Mouse (Mus musculus): ENCODE results near the gene D7Ertd443e.

Gene D7Ertd443e

DNA sequence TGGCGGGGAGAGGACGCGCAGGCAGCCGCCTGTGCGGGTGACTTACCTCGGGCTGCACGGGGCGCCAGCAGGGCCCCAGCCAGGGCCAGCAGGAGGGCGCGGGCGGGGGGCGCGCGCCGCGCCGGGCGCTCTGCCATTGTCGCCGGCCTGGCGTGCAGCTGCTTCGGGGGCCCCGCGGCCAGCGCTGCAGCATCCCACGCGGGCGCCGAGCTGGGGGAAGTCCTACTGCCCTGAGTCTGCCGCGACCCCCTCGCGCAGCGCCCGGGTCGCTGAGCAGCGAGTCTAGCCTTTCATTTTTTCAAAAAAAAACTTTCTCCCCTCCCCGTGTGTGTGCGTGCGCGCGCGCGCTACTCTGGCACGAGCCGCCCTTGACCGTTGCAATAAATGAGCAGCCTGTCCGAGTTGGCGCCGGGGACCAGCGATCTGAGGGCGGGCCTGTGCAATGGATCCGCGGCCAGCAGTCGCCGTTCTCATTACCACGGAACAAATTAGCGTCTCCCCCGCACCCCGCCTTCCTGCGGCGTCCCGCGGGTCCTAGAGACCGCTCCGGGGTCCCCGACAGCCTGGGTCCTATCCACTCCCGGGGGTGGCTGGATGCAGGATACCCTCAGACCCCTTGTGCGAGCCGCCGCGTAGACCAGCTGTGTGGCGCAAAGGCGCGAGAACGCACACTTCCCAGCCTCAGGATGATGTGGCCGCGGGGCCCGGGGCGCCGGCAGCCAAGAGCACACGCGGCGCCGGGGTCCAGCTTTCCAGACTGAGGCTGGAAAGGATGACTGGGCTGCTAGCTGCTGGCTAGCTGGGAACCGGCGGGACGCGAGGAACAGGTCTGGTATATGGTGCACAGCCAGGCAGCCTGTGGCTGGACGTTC is 160.5 kb downstream of the D7Ertd443e start:
- no peak for DNase-seq

DNA sequence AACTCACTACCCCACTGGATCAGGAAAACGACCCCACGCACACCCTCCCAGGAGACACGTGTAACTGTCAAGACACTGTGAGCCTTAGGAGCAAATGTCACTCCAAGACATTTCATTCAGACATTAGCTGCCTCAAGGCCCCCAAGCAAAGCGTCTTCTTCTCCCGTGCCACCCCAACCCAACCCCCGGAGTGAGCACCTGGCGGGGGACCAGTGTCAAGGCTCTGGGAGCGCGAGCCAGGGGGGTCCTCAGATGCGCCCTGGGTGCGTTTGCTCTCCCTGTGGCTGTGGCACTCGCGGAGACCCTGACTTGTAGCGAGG is 161.1 kb downstream of the D7Ertd443e start:
- no peak for DNase-seq

DNA sequence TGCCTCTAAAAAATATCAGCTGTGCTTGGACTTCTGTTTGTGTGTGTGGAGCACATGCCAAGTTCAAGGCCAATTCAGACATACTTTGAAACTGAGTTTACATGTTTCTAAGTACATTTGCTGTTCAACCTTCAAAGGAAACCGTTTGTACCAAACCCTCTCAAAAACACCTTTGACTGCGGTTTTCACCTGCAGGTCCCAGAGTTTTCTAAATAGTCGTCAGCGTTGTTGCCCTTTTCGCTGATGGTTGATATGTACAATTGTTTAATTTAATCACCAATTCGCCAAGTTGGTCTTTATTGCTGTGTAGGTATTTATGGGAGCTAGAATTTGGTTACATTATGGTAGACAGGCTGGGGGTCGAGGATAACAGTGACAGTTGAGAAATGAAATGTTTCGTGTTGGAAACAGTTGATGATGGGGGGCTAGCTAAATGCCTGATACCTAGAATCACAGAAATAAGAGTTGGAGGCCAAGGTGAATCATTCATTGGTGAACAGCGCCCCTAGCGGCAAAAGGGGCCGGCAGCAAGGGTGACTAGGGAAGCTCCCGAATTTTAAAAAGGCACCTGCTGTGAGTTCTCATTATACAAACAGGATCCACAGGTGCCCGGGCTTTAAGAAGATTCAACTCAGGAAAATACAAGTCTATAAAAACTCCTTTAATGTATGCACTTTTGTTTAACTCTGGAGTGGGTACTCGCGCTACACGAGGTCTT is 161.9 kb downstream of the D7Ertd443e start:
- DNase-seq, result peak in 1 of 2 experiments; percentile 2
